Mouse (Mus musculus) thymus, adult 2 months (tissue): ENCODE measurements around the gene 9230112D13Rik.

ENCODE experiments used
- CTCF ChIP-seq: fragments of 200-500 bp; IDR thresholded peaks from 2 replicates; pipeline ENCODE4 v1.5.1; 2012; ENCODE audit warnings: mild to moderate bottlenecking, control low read depth, low read length, moderate library complexity, borderline replicate concordance; ENCODE audit not compliant: control insufficient read depth, poor library complexity, insufficient read depth; ENCODE audit errors: extremely low read depth
- POLR2A ChIP-seq: fragments of 200-500 bp; IDR thresholded peaks from 2 replicates; pipeline ENCODE4 v1.6.1; 2012; ENCODE audit warnings: mild to moderate bottlenecking, low read length, control low read depth, moderate library complexity; ENCODE audit not compliant: control insufficient read depth, poor library complexity, insufficient read depth; ENCODE audit errors: extremely low read depth

DNA sequence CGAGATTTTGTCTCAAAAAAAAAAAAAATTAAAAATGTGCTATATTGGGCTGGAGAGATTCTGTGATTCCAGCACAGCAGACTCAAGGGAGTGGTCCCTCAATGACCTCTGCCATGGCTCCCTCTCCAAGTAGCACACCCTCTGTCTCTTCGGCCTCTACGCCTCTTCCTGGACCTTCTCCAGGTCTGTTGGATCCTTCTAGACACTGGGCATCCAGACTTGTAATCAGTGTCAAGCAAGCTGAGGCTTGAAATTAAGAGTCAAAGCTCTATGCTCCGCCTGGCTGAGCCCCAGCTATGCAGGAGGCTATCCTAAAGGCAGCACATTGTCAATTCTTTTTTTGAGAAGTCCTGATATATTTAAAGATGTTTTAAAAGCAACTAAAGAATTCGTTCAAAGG is 10.9 kb upstream of the 9230112D13Rik start:
- no peak for TF ChIP-seq POLR2A
- no peak for TF ChIP-seq CTCF
